Mouse (Mus musculus) ovary, postnatal 36 days (tissue): ENCODE results near the gene Arrb1.
A peak's percentile ranks its signal among the peaks of the same experiment; 100 is the strongest.
"Not testable (repeated sequence)": the region's sequence is repeated elsewhere in the genome, so short reads cannot be mapped to it uniquely, and the experiment has no call there.

ENCODE experiments used
- DNase-seq: peaks from one replicate; pipeline ENCODE4 v3.0.0; 2022; ENCODE audit warnings: low spot score, mixed read lengths

Gene Arrb1

GRCm38 (mm10) chr7:99534901-99535735 lies at the start of gene Arrb1:
TSS of gene Arrb1 (plus strand) at chr7:99535466.
- peak; percentile 82 for DNase-seq

GRCm38 (mm10) chr7:99489708-99490107 lies 45.6 kb upstream of the Arrb1 start:
- DNase-seq: no peak

- no peak for DNase-seq
Observed at GRCm38 (mm10) chr7:99499128-99499527, 36.1 kb upstream of the Arrb1 start.

- peak; percentile 81 for DNase-seq
Observed at GRCm38 (mm10) chr7:99500201-99500600, 35.1 kb upstream of the Arrb1 start.

GRCm38 (mm10) chr7:99500655-99501054 lies 34.6 kb upstream of the Arrb1 start:
- DNase-seq: peak; percentile 23

- no peak for DNase-seq
Observed at GRCm38 (mm10) chr7:99501148-99501547, 34.1 kb upstream of the Arrb1 start.

GRCm38 (mm10) chr7:99504556-99504955 lies 30.7 kb upstream of the Arrb1 start:
- DNase-seq: no peak

GRCm38 (mm10) chr7:99508187-99508586 lies 27.1 kb upstream of the Arrb1 start:
- not testable (repeated sequence) for DNase-seq

GRCm38 (mm10) chr7:99510087-99510501 lies 25.2 kb upstream of the Arrb1 start:
- peak; percentile 60 for DNase-seq

- no peak for DNase-seq
Observed at GRCm38 (mm10) chr7:99516092-99516813, 19.0 kb upstream of the Arrb1 start.

- DNase-seq: no peak
Observed at GRCm38 (mm10) chr7:99516814-99517157, 18.5 kb upstream of the Arrb1 start.

- DNase-seq: no peak
Observed at GRCm38 (mm10) chr7:99518954-99519644, 16.2 kb upstream of the Arrb1 start.

- DNase-seq: no peak
Observed at GRCm38 (mm10) chr7:99523121-99523520, 12.1 kb upstream of the Arrb1 start.

- no peak for DNase-seq
Observed at GRCm38 (mm10) chr7:99523837-99524236, 11.4 kb upstream of the Arrb1 start.

- DNase-seq: no peak
Observed at GRCm38 (mm10) chr7:99528547-99528946, 6.7 kb upstream of the Arrb1 start.

GRCm38 (mm10) chr7:99529410-99529809 lies 5.9 kb upstream of the Arrb1 start:
- DNase-seq: no peak

- no peak for DNase-seq
Observed at GRCm38 (mm10) chr7:99531408-99531970, 3.8 kb upstream of the Arrb1 start.

GRCm38 (mm10) chr7:99532526-99532925 lies 2.7 kb upstream of the Arrb1 start:
- no peak for DNase-seq

- DNase-seq: no peak
Observed at GRCm38 (mm10) chr7:99533600-99533999, 1.7 kb upstream of the Arrb1 start.

GRCm38 (mm10) chr7:99534501-99534900 lies 765 bp upstream of the Arrb1 start:
- DNase-seq: no peak

- DNase-seq: no peak
Observed at GRCm38 (mm10) chr7:99535741-99536501, 655 bp downstream of the Arrb1 start.
